Mouse (Mus musculus) left cerebral cortex, adult 18-20 months (tissue): ENCODE results near the gene Apom. TPM values are rescaled to one million over a fixed set of nuclear protein-coding genes. Genes with fewer than 3 reads are reported as not detected.

Source experiments
- DNase-seq, 2 experiments: peaks; one replicate each; pipeline ENCODE4 v3.0.0; 2021 to 2022; ENCODE audit warnings: low spot score in 2 of 2, mixed read lengths in 1 of 2
- total RNA-seq, 2 experiments: library from RNA; stranded (reverse); gene quantifications; 2 replicates each; pipeline ENCODE4 v1.2.3; 2021

The Apom gene
- total RNA-seq, 2 experiments from 2014 or later, result not detected

- no peak for DNase-seq
Measured at GRCm38 (mm10) chr17:35100196-35100765, 31.6 kb downstream of the Apom start.

DNA sequence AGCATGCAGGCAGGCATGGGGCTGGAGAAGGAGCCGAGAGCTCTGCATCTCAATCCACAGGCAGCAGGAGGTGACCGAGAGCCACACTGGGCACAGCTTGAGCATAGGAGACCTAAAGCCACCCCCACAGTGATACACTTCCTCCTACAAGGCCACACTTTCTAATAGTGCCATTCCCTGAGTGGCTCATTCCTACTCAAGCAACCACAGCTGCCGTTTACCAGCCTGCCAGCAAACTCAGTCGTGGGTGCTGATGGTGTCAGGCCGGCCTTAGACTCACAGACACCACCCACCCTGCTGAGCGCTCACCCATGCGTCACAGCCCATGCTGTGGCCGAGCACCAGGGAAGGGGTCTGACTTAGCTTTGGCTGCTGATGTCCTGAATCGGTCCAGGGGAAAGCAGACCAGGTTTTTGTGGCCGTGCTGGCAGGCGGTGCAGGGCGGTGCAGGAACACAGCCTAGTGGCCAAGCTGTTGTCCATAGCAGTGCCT lies 34.6 kb downstream of the Apom start:
- DNase-seq, result peak; percentile 57 to 71

DNA sequence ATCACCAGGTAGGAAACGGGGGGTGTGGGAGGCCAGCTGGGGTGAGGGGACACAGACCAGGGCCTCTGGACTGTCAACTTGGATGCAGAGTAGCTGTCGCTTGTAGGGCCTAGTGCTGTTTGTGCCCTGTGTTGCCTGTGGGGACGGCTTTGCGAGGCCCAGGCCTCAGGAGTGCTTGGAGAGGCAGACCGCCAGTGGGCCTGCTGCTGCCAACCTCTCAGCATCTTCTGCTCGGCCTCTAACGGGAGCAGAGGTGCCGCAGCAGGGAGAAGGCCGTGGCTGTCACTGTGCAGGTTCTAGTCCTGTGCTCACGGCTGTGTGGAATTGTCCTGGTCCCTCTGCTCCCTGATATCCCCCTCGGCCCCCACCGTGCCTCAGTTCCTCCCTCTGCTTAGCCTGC lies 35.3 kb downstream of the Apom start:
- DNase-seq, result no peak

- DNase-seq, result no peak
Measured at GRCm38 (mm10) chr17:35094475-35095365, 37.1 kb downstream of the Apom start.

- no peak for DNase-seq
Measured at GRCm38 (mm10) chr17:35092403-35093198, 39.2 kb downstream of the Apom start.

DNA sequence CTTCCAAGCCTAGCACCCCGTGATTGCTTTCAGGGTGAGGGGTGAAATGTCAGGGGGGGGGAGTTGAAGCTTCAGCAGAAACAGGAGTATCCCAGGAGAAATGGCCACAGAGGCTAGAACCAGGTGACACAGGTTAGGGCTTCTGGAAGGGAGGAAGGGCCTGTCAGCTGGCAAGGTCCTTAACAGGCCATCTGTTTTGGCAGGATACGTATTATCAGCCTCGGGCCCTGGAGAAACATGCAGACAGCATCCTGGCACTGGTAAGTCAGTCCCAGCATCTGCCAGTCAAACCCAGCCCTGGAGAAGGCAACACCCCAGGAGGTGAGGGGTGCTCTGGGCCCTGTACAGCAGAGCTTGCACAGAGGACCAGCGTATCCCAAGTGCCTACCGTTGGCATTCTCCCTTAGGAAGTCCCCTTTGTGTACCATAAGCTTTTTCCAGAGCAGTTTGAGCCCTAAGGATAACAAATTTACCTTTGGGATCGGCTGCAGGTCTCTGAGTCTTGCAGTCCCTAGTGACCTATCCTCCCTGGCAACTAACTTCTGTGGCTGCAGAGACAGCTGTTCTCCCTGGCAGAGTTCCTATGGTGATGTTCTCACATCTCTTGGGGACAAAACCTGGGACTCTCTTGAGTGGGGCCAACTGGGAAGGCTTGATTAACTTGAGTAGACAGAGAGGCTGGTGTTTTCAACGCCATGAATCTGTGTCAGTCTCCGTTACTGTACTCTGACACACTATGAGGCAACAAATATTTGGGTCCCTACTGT lies 41.5 kb downstream of the Apom start:
- no peak for DNase-seq

DNA sequence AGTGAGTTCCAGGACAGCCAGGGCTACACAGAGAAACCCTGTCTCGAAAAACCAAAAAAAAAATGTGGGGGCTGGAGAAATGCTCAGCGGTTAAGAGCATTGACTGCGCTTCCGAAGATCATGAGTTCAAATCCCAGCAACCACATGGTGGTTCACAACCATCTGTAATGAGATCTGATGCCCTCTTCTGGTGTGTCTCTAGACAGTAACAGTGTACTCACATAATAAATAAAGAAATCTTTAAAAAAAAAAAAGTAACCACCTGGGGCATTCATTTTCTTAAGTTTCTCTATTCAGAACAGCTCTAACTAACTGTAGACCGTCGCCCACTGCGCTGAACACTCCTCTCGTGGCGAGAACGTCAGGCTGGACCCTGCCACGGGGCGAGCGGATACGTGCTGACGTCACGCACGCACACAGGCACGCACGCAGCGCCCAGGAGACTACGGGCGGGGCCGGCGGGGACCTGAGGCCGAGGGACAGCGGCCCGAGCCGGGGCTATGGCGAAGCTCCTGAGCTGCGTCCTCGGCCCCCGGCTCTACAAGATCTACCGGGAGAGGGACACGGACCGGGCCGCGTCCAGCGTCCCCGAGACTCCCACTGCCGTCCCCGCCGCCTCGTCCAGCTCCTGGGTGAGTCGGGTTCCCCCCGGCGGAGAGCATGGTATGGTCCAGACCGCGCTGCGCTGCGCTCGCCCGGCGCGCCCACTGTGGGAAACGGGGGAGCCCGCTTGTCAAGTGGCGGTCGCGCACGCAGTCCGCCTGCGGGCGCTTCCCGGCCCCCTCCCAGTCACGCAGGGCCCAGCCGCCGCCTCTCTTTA lies 42.8 kb downstream of the Apom start, which contains the start of gene Abhd16a:
Abhd16a (plus strand) TSS at position 439 of the 820 bp plus-strand sequence.
- DNase-seq, result peak; percentile 92 to 96

DNA sequence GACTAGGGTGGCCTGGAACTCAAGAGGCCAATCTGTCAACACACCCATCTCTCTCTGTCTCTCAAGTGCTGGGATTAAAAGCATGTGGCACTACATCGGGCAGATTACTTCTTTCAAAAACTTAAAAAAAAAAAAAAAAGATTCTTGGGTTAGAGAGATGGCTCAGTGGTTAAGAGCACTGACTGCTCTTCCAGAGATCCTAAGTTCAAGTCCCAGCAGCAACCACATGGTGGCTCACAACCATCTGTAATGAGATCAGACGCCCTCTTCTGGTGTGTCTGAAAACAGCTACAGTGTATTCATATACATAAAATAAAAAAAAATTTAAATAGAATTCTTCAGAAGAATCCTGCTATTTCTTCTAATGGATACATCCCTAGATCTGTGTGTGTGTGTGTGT lies 43.7 kb downstream of the Apom start:
- no peak for DNase-seq

DNA sequence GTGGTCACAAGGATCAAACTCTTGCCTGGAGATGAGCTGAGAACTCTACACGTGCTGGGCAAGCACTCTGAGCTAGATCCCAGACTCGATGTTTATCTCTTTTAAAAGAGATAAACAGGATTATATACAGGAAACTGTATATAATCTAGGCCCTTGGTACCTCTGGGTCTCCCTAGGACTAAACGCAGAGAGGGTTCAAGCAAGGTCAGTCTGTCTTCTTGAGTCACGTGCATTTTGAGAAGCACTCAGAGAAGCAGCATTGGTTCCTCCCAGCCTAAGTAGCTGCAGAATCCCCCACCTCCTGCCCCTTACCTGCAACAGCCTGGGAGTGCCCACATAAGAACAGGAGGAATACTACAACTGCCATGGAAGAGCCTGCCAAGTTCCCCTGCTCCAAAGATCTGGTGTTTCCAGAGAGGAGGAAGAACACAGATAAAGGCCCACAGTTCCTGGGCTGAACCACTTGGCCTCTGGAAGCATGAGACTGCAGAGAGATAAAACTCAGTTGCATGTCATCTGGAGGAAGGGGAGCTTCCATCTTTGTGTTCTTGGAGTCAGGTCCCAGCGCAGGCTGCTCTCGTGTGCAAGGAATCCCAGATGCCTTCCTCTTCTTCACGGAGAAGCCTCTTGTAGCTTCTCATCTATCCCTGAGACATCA lies 46.5 kb downstream of the Apom start, which contains the start of gene Ly6g6f:
Ly6g6f (minus strand) TSS at position 403 of the 658 bp plus-strand sequence.
- DNase-seq, result no peak

DNA sequence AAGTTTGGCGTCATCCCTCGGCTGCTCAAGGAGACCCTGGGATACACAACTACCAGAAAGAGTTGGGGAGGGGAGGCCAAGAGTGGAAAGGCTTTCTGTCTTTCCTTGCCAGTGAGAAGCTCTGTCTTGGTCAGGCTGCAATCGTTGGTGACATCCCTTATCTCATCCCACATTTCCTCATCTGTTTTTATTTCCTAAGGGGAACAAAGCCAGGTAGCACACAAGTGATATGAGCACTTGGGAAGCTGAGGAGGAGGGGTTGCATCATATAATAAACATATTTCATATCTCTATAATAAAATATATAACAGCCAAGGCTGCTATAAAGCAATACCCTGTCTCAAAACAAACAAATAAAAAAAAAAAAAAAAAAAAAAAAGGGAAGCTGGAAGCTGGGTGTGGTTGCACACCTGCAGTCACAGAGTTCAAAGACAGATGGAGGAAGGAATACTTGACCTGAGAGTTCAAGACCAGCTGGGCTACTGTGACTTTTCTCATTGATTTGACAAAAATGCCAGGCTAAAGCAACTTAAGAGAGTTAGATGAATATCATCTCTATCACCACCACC lies 47.8 kb downstream of the Apom start:
- DNase-seq, result no peak

DNA sequence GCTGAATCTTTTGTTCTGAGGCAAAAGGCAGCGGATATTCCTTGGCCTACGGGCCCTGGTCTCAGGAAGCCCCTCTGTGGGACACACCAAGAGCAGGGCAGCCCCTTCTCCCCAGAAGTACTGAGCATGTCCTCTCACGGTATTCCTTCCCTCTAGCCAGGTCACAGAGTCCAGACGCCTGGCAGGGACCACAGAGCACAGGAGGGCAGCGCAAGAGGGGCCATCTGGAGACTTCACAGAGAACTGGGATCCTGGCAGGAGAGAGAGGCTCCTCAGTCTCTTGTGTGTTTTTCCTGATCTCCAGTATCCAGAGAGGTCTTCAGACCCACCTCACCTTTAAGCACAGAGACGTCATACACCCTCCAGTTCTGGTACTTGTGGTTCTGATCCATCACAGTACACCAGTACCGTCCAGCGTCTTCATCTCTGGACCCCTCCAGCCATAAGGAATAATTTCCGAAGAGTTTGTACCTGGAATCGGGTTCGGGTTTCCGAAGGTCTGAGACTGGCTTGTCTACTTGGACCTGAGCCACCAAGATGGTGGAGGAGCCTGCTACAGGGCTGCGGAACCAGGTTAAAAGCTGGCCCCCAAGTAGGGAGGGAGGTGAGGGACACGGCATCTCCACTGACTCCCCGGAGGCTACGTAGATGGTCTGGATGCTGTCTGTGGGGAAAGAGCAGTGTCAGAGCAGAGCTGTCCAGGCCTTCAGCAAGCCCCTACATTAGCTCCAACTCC lies 48.8 kb downstream of the Apom start:
- DNase-seq, result no peak

DNA sequence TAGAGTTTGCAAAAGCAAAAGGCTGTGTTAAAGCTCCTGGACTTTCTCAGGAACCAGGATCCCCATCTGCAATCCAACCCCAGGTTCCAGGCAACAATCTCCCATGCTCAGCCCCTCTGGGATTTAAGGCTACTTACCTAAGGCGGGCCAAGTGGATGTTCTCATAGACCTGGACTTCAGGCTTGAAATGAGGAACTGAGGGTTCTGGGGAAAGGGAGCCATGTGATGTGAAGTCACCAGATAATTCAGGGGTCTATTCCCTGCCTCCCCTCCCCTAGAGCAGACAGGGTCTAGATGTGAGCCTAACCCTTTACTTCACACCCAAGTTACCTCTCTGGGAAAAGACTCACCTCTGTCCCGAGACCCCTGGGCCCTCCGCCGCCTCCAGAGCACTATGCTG lies 51.1 kb downstream of the Apom start:
- no peak for DNase-seq

DNA sequence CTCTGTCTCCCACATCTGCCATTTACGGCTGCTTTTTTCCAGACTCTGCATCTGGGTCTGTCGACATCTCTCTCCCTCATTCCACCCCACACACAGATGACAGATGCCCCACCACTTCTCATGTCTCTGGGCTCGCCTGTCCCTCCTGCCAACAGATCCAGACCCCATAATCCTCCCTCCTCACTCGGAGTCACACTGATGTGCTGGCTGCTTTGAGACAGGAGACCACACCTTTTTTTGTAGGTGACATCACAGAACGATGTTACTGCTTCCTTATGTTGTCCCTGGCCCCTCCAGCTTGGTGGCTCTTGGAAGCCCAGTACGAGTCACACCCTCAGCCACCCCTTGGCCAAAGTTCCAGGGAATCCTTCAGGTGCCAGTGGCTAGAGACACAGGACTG lies 51.6 kb downstream of the Apom start:
- DNase-seq, result no peak

DNA sequence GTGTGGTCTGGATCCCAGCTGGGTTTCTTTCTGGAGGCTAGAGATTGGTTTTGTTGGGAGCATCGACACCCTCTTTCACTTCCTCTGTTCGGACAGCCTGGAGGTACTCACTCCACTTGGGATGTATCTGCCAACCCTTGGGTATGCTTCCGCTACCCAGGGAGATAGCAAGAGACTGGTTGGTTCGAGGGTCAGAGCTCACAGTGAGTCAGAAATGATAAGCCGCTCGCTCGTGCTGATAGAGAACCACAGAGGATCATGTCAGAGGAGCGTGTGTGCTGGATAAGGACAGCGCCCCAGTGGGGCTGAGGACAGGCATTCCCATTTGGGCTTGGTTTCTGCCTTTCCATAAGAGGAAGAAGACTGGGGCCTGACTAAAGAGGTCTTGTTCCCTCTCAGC lies 52.1 kb downstream of the Apom start:
- DNase-seq, result no peak
